Mouse (Mus musculus) small intestine, adult 2 months (tissue): Measurements from ENCODE around the gene Nfkbid. TPM values are rescaled to one million over a fixed set of nuclear protein-coding genes. Genes with fewer than 3 reads are reported as not detected.
"Not testable (repeated sequence)": the region's sequence is repeated elsewhere in the genome, so short reads cannot be mapped to it uniquely, and the experiment has no call there.

Experiments used
- H3K27ac ChIP-seq: fragments of 200-500 bp; 2 replicates; pipeline ENCODE4 v1.5.1; 2012; ENCODE audit warnings: low read depth, low read length, control low read depth, inconsistent platforms; ENCODE audit not compliant: insufficient read depth
- H3K27me3 ChIP-seq: fragments of 200-500 bp; 2 replicates; pipeline ENCODE4 v1.6.1; 2012; ENCODE audit warnings: mild to moderate bottlenecking, moderate library complexity, low read length, inconsistent platforms; ENCODE audit not compliant: control insufficient read depth, insufficient read depth
- H3K36me3 ChIP-seq: fragments of 200-500 bp; 2 replicates; pipeline ENCODE4 v1.6.1; 2012; ENCODE audit warnings: mild to moderate bottlenecking, low read length, control low read depth, inconsistent platforms; ENCODE audit not compliant: control insufficient read depth, insufficient read depth
- H3K4me1 ChIP-seq: fragments of 200-500 bp; 2 replicates; pipeline ENCODE4 v1.6.1; 2012; ENCODE audit warnings: low read length, inconsistent platforms, mixed read lengths; ENCODE audit not compliant: control insufficient read depth, insufficient read depth, insufficient read length
- H3K4me3 ChIP-seq: fragments of 200-500 bp; 2 replicates; pipeline ENCODE4 v1.5.1; 2012; ENCODE audit warnings: low read depth, mild to moderate bottlenecking, control low read depth, inconsistent platforms, low read length, moderate library complexity
- CTCF ChIP-seq: fragments of 200-500 bp; IDR thresholded peaks from 2 replicates; pipeline ENCODE4 v1.5.1; 2012; ENCODE audit warnings: low read depth, mild to moderate bottlenecking, control low read depth, inconsistent platforms, low read length, moderate library complexity, mixed read lengths; ENCODE audit not compliant: insufficient replicate concordance, insufficient read length; ENCODE audit errors: extremely low read depth
- POLR2A ChIP-seq: fragments of 200-500 bp; IDR thresholded peaks from 2 replicates; pipeline ENCODE4 v1.6.1; 2012; ENCODE audit warnings: low read depth, mild to moderate bottlenecking, control low read depth, inconsistent platforms, low read length, moderate library complexity
- WGBS: fragments of 180-500 bp; shearing (Covaris S2); methylation state at CpG from one replicate; pipeline ENCODE4 v1.1.7; 2018; 5-methylcytosine and 5-hydroxymethylcytosine counted together
- polyA plus RNA-seq: library from polyadenylated mRNA; depleted of rRNA; stranded (reverse); fragments of >200 nt; gene quantifications from 2 replicates; pipeline ENCODE4 v1.2.3, GENCODE M21; 2012; rRNA removed

Nfkbid gene
- polyA plus RNA-seq, 1 experiment: 9.2 TPM

DNA sequence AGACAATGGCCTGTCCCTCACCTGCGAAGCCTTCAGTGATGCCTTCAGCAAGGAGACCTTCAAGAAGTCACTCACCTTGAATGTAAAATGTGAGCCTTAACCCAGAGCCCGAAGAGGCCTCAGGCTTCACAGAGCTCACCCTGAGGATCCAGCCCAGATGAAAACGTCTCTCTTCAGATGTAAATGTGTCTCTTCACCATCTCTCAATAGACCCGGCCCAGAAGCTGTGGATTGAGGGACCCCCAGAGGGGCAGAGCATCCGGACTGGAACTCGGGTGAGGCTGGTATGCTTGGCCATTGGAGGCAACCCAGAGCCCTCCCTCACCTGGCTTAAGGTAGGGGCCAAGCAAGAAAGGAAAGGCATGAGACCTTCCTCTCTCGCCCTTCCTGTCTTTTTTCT lies 42.0 kb downstream of the Nfkbid start:
- no peak for TF ChIP-seq POLR2A
- no peak for TF ChIP-seq CTCF
- Histone ChIP-seq H3K4me1 (no peaks in the 10 kb centered on the region), H3K36me3 (no peaks in the 10 kb centered on the region), H3K27me3 (peaks cover 46% of the 10 kb centered on the region), H3K27ac (no peak overlapping the region), H3K4me3 (no peak overlapping the region)
- 47% methylated on average over 7 of the region's 7 CpGs for WGBS

DNA sequence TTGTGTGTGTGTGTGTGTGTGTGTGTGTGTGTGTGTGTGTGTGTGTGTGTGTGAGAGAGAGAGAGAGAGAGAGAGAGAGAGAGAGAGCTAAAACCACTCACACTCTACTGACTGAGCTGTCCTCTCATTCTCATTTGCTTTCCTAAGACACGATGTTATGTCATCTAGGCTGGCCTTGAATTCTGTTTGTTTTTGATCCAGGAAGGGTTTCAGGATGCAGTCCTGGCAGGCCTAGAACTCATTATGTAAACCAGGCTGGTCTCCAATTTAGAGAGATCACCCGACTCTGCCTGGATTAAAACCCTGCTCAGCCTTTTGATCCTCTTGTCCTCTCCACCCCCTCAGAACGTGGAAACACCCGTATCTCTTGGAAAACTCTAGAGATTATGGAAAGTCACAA lies 42.5 kb downstream of the Nfkbid start:
- Histone ChIP-seq H3K4me3 (no peak overlapping the region), H3K36me3 (no peaks in the 10 kb centered on the region), H3K4me1 (no peaks in the 10 kb centered on the region), H3K27me3 (peaks cover 46% of the 10 kb centered on the region), H3K27ac (no peak overlapping the region)
- TF ChIP-seq CTCF (no peak), POLR2A (no peak)
- WGBS: 22% methylated on average over 4 of the region's 4 CpGs

DNA sequence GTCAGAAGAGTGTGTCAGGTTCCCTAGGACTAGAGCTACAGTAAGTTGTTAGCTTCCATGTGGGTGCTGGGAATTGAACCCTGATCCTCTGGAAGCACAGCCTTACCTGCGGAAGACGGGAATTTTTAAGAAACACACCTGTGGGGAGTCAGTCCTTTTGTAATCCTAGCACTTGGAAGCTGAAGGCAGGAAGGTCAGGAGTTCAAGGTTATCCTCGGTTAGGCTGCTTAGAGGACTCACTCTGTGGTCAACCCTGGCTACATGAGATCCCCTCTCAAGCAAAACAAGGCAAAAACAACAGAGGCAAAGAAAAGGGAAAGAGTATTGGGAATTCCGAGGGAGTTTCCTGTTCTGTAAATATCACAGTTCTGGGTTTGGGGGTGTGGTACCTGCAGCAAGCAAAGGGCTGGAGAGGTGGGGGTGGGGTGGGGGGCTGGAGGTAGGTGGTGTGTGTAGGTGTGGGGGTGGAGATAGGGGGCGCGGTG lies 43.3 kb downstream of the Nfkbid start:
- no peaks in the 10 kb centered on the region for H3K36me3 ChIP-seq
- WGBS: 21% methylated on average over 6 of the region's 6 CpGs
- TF ChIP-seq POLR2A (no peak), CTCF (no peak)
- no peak overlapping the region for H3K4me3 ChIP-seq
- no peak overlapping the region for H3K27ac ChIP-seq
- peaks cover 39% of the 10 kb centered on the region for H3K27me3 ChIP-seq
- no peaks in the 10 kb centered on the region for H3K4me1 ChIP-seq

GRCm38 (mm10) chr7:30472411-30472810 lies 50.9 kb downstream of the Nfkbid start:
- TF ChIP-seq POLR2A (no peak), CTCF (peak; percentile 58; the same call in 1 of the 2 replicates)

DNA sequence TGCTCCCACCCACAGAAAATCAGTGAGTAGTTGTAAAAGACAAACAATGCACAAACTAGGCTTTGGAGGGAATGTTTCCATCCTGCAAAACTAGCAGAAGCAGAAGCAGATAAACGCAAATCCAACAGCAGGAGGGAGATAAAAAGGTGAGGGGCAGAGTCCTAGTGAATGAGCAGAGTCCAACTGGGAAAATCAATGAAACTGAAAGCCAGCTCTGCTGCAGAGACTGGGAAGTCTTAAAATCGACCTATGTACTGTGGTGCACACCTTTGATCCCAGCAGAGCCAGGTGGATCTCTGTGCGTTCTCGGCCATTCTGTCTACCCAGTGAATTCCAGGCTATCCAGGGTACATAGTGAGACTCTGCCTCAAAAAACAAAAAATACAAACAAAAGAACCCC lies 53.5 kb downstream of the Nfkbid start:
- H3K27me3 ChIP-seq: no peaks in the 10 kb centered on the region
- WGBS: 29% methylated on average over 4 of the region's 4 CpGs
- peaks cover 12% of the 10 kb centered on the region for H3K4me1 ChIP-seq
- no peak for TF ChIP-seq CTCF
- no peak for TF ChIP-seq POLR2A
- no peak overlapping the region for H3K4me3 ChIP-seq
- no peaks in the 10 kb centered on the region for H3K36me3 ChIP-seq
- H3K27ac ChIP-seq: peak overlapping the region; percentile 76

More at GRCm38 (mm10) chr7:30472411-30472810, 50.9 kb downstream of the Nfkbid start:
- Histone ChIP-seq H3K27me3 (peaks cover 4% of the 10 kb centered on the region), H3K4me1 (peaks cover 12% of the 10 kb centered on the region), H3K36me3 (no peaks in the 10 kb centered on the region), H3K4me3 (no peak overlapping the region), H3K27ac (no peak overlapping the region)
- WGBS: 58% methylated on average over 5 of the region's 5 CpGs

DNA sequence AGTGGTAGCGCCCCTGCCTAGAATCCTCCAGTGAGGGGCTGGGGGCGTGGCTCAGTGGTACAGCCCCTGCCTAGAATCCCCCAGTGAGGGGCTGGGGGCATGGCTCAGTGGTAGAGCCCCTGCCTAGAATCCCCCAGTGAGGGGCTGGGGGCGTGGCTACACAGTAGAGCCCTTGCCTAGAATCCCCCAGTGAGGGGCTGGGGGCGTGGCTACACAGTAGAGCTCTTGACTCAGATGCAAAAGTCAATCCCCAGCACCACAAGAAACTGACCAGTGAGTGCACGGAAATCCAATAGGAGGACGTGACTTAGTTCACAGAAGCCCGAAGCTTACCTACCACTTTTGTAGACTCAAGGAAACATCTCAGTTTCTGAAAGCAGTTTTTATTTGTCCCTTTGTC lies 54.6 kb downstream of the Nfkbid start:
- not testable (repeated sequence) for H3K36me3 ChIP-seq, H3K4me3 ChIP-seq, H3K27ac ChIP-seq, H3K27me3 ChIP-seq
- 85% methylated on average over 6 of the region's 7 CpGs for WGBS
- peaks cover 12% of the 10 kb centered on the region for H3K4me1 ChIP-seq

GRCm38 (mm10) chr7:30477415-30478381 lies 56.2 kb downstream of the Nfkbid start:
- no peak overlapping the region for H3K4me3 ChIP-seq
- TF ChIP-seq POLR2A (no peak), CTCF (no peak)
- WGBS: 16% methylated on average over 30 of the region's 32 CpGs
- no peak overlapping the region for H3K27ac ChIP-seq
- peaks cover 12% of the 10 kb centered on the region for H3K4me1 ChIP-seq
- no peaks in the 10 kb centered on the region for H3K27me3 ChIP-seq
- no peaks in the 10 kb centered on the region for H3K36me3 ChIP-seq

Other genes starting within 250 kb of the Nfkbid start
- 47.5 and 165 TPM in 2 replicates for gene Cox7a1, start 237.6 kb upstream of the Nfkbid start, polyA plus RNA-seq
- 351 and 819 TPM in 2 replicates for gene Capns1, start 222.9 kb upstream of the Nfkbid start, polyA plus RNA-seq
- 59.2 and 86.9 TPM in 2 replicates for gene Polr2i, start 189.8 kb upstream of the Nfkbid start, polyA plus RNA-seq
- 24.6 and 45.2 TPM in 2 replicates for gene Tbcb, start 189.5 kb upstream of the Nfkbid start, polyA plus RNA-seq
- gene Ovol3, start 186.0 kb upstream of the Nfkbid start, polyA plus RNA-seq: 0.15 TPM in 1 of 2 replicates, not detected in the other
- gene Thap8, start 141.6 kb upstream of the Nfkbid start, polyA plus RNA-seq: 0.16 TPM in 1 of 2 replicates, not detected in the other
- gene Wdr62, start 141.3 kb upstream of the Nfkbid start, polyA plus RNA-seq: 6.5 and 15.9 TPM in 2 replicates
- 6.4 and 9.0 TPM in 2 replicates for gene Clip3, start 130.0 kb upstream of the Nfkbid start, polyA plus RNA-seq
- gene Alkbh6, start 113.0 kb upstream of the Nfkbid start, polyA plus RNA-seq: 86.9 and 141 TPM in 2 replicates
- gene Syne4, start 106.9 kb upstream of the Nfkbid start, polyA plus RNA-seq: 13.5 and 30.5 TPM in 2 replicates
- 0.36 and 0.63 TPM in 2 replicates for gene E130208F15Rik, start 100.0 kb upstream of the Nfkbid start, polyA plus RNA-seq
- 15.2 and 23.4 TPM in 2 replicates for gene Sdhaf1, start 97.8 kb upstream of the Nfkbid start, polyA plus RNA-seq
- gene Lrfn3, start 59.0 kb upstream of the Nfkbid start, polyA plus RNA-seq: 12.7 and 28.1 TPM in 2 replicates
- 101 and 135 TPM in 2 replicates for gene Tyrobp, start 8.0 kb upstream of the Nfkbid start, polyA plus RNA-seq
- 33.7 and 56.1 TPM in 2 replicates for gene Hcst, start 1.9 kb upstream of the Nfkbid start, polyA plus RNA-seq
- gene Aplp1, start 23.8 kb downstream of the Nfkbid start, polyA plus RNA-seq: 32.1 and 193 TPM in 2 replicates
- 0.18 and 0.27 TPM in 2 replicates for gene Kirrel2, start 36.0 kb downstream of the Nfkbid start, polyA plus RNA-seq
- 0.14 and 7.6 TPM in 2 replicates for gene Nphs1, start 36.6 kb downstream of the Nfkbid start, polyA plus RNA-seq
- 0.67 and 19.4 TPM in 2 replicates for gene Prodh2, start 71.9 kb downstream of the Nfkbid start, polyA plus RNA-seq
- 8.7 and 12.0 TPM in 2 replicates for gene Arhgap33, start 113.3 kb downstream of the Nfkbid start, polyA plus RNA-seq
- gene Hspb6, start 130.4 kb downstream of the Nfkbid start, polyA plus RNA-seq: 47.7 and 52.8 TPM in 2 replicates
- gene Proser3, start 130.6 kb downstream of the Nfkbid start, polyA plus RNA-seq: 3.9 and 5.4 TPM in 2 replicates
- 23.7 and 37.9 TPM in 2 replicates for gene Lin37, start 138.1 kb downstream of the Nfkbid start, polyA plus RNA-seq
- gene U2af1l4, start 141.6 kb downstream of the Nfkbid start, polyA plus RNA-seq: 26.6 and 46.5 TPM in 2 replicates
- 1.2 and 1.6 TPM in 2 replicates for gene Gm49396, start 141.6 kb downstream of the Nfkbid start, polyA plus RNA-seq
- 69.3 and 131 TPM in 2 replicates for gene Psenen, start 141.9 kb downstream of the Nfkbid start, polyA plus RNA-seq
- gene Igflr1, start 143.7 kb downstream of the Nfkbid start, polyA plus RNA-seq: 7.3 and 11.4 TPM in 2 replicates
- 21.4 and 38.1 TPM in 2 replicates for gene Kmt2b, start 167.0 kb downstream of the Nfkbid start, polyA plus RNA-seq
- gene Zbtb32, start 177.2 kb downstream of the Nfkbid start, polyA plus RNA-seq: 0.52 and 1.6 TPM in 2 replicates
- gene Upk1a, start 191.1 kb downstream of the Nfkbid start, polyA plus RNA-seq: 7.6 and 8.2 TPM in 2 replicates
- 459 and 585 TPM in 2 replicates for gene Cox6b1, start 204.4 kb downstream of the Nfkbid start, polyA plus RNA-seq
- 0.11 TPM in 1 of 2 replicates, not detected in the other for gene Etv2, start 214.1 kb downstream of the Nfkbid start, polyA plus RNA-seq
- gene Rbm42, start 228.6 kb downstream of the Nfkbid start, polyA plus RNA-seq: 51.5 and 94.9 TPM in 2 replicates
- 6.0 and 6.4 TPM in 2 replicates for gene Haus5, start 243.3 kb downstream of the Nfkbid start, polyA plus RNA-seq
- gene Pmis2, start 249.9 kb downstream of the Nfkbid start, polyA plus RNA-seq: not detected in 2 replicates